Mouse (Mus musculus): ENCODE data around the gene F5.
"Not testable (repeated sequence)": the region's sequence is repeated elsewhere in the genome, so short reads cannot be mapped to it uniquely, and the experiment has no call there.

Gene F5

DNA sequence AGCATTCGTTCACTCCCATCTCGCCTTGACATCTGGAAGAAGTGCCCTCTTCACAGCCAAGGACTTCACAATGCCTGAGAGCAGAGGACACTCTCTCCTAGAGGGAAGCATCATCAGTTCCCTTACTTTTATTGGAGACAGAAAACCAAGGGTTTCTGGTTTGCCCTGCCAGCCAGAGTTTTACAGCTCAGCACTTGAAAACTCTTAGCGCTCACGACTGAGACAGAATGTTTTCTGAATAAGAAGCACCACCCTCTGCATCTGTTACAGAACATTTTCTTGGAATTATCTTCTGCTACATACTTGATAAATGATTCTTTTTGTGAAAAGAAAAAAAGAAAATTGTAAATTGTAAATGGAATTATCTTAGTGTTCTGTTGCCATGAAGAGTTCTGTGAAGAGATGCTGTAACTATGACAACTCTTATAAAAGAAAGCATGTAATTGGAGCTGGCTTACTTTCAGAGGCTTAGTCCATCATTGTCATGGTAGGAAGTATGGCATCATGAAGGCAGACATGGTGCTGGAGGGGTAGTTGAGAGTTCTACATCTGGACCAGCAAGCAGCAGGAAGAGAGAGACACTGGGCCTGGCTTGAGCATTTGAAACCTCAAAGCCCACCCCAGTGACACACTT, 80.4 kb downstream of the F5 start:
- not testable (repeated sequence) for DNase-seq (ENCODE audit: extremely low spot score, low read depth, low spot score)

DNA sequence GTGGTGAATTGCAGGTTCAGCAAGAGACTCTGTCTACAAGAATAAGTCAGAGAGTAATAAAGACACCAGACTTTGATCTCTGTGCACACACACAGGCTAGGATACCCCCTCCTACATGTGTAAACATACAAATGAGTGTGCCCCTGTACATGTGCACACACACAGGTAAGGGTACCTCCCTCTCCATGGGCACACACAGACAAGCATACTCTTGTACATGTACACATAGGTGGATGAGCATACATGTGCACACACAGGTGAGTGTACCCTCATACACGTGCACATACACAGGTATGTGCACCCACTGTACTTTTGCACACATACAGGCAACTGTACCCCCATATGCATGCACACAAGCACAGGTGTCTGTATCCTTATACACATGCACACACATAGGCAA, 81.8 kb downstream of the F5 start:
- DNase-seq (ENCODE audit: extremely low spot score, low read depth, low spot score): no peak

GRCm38 (mm10) chr1:164235078-164235477, 83.4 kb downstream of the F5 start:
- no peak for DNase-seq (ENCODE audit: extremely low spot score, low read depth, low spot score)

- no peak for DNase-seq (ENCODE audit: extremely low spot score, low read depth, low spot score)
These were observed 84.4 kb downstream of the F5 start for GRCm38 (mm10) chr1:164236078-164236477.

DNA sequence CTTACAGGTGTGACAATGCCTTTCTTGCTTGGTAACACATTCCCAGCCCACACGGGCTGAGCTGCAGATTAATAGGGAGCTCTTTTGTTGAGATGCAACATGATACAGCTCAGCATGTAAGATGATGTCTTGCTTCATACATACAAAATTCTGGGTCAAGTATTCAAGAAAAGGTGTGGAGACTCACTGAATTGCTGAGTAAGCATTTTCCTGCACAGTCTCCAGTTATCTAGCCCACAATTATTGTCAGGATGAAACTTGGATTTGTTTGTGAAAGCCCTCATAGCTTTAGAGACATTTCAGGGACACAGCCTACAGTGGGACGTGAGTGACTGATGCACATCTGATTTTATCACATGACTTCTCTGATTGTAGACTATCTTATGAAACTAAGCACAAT, 89.9 kb downstream of the F5 start:
- DNase-seq (ENCODE audit: extremely low spot score, low read depth, low spot score): no peak

DNA sequence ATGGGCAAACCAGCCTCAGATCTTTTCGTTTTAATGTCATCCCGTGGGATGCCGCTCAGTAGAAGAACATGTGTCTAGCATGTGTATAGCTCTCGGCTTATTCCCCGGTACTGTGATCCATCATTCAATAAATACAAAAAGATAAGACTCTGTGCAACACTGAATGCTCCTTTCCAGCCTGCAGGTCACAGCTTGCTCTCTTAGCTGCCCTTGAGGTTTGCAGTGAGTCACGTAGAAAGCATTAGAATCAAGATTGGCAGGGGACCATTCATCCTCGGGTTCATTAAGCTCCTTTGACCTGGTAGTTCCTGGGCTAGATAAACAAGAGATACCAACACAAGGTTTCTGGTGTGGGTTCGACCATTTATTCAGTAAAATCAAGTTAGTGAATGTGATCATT, 91.2 kb downstream of the F5 start:
- no peak for DNase-seq (ENCODE audit: extremely low spot score, low read depth, low spot score)

DNA sequence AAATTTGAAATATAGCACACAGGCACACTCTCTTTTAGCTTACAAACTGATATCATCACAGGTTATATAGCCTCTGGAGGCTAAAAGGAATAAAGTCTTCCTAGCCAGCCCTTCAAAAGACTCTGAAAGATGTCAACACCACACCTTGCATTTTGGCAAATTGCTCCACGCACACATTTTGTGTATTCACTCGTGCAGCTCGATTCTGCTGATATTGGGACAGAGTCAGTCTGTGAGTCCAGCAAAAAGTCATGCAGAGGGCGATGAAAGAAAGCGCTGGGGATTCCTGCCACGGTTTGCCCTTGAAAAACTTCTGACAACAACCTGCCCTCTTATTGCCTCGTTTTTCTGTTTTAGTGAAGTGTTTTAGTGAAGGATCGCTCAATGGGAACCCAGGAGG, 95.8 kb downstream of the F5 start:
- DNase-seq (ENCODE audit: extremely low spot score, low read depth, low spot score): no peak

- DNase-seq (ENCODE audit: extremely low spot score, low read depth, low spot score): no peak
These were observed 96.3 kb downstream of the F5 start for GRCm38 (mm10) chr1:164247971-164248370.

GRCm38 (mm10) chr1:164248465-164249331, 97.1 kb downstream of the F5 start, which contains the start of gene Slc19a2:
TSS of gene Slc19a2 (plus strand) at chr1:164249046.
- DNase-seq (ENCODE audit: extremely low spot score, low read depth, low spot score): peak; percentile 74

DNA sequence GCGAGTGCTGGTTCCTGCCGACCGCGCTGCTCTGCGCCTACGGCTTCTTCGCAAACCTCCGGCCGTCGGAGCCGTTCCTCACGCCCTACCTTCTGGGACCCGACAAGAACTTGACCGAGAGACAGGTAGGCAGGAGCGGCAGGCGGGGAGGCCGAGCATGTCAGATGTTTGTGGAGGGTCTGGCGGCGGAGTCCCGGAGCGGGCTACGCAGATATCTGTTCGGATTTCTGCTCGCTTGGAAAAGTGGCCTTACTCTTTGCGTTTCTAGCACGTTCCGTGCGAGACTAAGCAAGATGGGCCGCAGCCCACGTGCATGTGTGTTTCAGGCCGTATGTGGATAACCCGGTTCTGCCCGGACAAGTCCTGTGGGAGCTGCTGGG, 97.7 kb downstream of the F5 start:
- no peak for DNase-seq (ENCODE audit: extremely low spot score, low read depth, low spot score)

- DNase-seq (ENCODE audit: extremely low spot score, low read depth, low spot score): no peak
These were observed 98.9 kb downstream of the F5 start for GRCm38 (mm10) chr1:164250391-164251150.

GRCm38 (mm10) chr1:164251438-164251837, 99.8 kb downstream of the F5 start:
- no peak for DNase-seq (ENCODE audit: extremely low spot score, low read depth, low spot score)

DNA sequence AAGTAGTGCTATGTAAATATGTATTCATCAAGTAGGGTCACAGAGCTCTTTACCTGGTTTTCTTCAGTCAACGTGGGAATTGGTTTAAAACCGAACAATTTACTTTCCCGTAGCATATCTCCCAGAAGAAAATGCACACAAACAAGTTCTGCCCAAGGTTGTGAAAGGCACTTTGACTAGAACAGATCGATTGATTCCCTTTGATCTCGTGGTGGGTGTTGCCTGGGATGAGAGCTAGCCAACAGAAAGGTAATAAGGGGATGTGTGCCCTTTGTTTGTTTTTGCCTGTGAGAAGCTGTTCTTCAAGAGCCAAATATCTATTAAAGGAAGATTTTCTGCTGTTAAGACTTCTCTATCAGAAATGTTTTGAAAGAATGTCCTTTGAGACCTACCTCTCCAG, 100.9 kb downstream of the F5 start:
- DNase-seq (ENCODE audit: extremely low spot score, low read depth, low spot score): no peak

- no peak for DNase-seq (ENCODE audit: extremely low spot score, low read depth, low spot score)
These were observed 103.2 kb downstream of the F5 start for GRCm38 (mm10) chr1:164254836-164255235.

GRCm38 (mm10) chr1:164260171-164261028, 108.8 kb downstream of the F5 start:
- no peak for DNase-seq (ENCODE audit: extremely low spot score, low read depth, low spot score)

GRCm38 (mm10) chr1:164261553-164261952, 109.9 kb downstream of the F5 start:
- no peak for DNase-seq (ENCODE audit: extremely low spot score, low read depth, low spot score)
